Mouse (Mus musculus): Measurements from ENCODE around the gene Cdca4. TPM values are rescaled to one million over a fixed set of nuclear protein-coding genes. Genes with fewer than 3 reads are reported as not detected.

Cdca4 gene
- 10 to 100 TPM; 70.5 to 85.8 TPM for polyA plus RNA-seq (2017; shearing (Covaris generic))

DNA sequence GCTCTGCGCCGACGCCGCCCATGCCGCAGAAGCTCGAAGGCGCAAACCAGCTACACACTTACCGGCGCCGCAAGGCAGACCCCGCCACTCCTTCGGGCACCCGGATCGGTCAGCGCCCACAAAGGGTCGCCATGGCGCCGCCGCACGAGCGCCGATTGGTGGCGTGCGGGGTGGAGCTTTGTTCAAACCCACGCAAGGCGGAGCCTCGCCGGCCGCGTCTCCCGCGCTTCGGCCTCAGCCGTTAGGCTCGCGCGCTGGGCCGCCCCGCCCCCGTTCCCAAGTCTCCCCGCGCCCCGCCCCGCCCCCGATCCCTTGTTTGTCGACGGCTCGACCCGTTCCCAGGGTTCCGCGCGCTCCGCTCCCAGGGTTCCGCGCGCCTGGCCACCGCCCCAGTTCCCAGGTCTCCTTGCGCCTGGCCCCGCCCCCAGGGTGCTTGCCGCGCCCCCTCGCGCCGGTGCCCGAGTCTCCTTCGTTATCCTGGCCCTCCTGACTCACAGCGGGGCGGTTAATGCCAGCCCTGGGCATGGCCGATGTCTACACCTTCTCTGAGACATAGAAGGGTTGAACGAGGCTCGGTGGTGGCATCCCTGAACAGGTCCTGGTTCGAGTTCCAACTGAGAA, at the start of gene Cdca4:
TSS of gene Cdca4 (minus strand) at position 180 of the 621 bp plus-strand sequence.
- peak; percentile 85 for ATAC-seq

DNA sequence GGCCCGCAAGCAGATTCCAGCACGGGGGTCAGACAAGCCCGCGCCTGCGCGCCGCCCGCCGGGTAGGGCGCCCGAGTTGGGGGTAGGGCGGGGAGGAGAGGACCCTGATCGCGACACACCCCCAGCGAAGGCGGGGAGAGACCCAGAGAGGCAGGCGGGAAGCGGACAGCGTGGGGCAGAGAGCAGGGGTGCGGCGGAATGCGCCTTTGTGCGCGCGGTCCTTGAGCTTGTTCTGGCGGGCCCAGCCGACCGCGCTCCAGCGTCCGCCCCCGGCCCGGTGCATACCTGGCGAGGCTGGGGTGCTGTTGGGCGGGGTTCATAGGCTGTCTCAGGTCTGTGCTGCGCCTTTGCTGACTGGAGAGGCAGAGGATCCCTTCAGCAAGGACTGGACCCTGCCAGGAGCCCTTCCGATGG, 48.4 kb upstream of the Cdca4 start:
- peak; percentile 15 for ATAC-seq

DNA sequence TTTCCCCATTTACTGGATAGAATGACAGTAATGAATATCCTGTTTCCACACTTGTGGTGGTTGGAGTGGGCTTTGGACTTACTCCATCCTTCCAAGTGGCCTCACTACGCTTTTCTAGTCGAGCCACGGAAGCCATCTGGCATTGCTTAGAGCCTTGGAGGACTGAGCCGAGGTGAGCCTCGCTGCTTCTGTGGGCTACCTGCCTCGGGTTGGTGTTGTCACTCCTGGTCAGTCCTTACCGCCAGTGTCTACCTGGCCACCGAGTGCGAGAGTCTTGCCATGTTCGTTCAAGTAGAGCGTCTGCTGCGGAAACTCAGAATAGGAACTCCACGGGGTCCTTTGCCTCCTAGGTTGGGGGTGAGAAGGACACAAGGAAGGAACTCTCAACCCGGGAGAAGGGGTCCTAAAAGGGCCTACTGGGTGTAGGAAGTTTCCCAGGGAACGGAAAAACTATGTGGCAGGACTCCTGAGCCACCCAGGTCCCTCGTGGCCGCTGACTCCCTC, 47.9 kb upstream of the Cdca4 start:
- ATAC-seq, result no peak

DNA sequence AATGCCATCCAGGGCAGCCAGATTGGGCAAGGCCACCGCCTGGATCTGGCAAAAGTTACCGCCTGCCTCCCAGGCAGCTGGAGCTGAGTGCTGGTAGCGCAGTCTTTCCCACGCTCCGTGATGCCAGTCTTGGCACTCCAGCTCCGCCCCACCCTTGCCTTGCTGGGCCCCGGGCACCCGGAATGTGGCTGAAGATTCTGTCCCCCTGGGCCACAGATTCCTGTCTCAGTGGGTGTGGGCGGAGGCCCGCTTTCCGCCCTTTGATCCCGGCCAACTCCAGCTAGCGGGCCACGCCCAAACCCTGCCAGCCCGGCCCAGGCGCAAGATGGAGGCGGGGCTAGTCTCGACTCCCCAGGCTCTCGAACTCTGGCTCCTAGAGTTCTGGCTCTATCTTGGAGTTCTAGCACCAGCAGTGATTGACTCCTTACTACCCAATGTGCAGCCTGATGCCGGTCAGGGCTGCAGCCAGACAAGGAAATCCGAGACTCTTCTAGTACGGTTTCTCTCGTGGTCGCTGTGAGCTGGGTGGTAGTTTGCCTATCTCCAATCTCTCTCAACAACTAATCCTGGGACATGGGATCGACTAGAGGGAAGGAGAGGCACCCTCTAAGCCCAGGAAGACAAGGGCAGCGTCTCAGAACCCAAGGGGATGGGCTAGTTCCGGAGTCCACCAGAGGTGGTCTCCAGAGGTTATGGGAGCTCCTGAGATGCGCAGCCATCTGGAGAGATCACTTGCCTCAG, 47.3 kb upstream of the Cdca4 start:
- ATAC-seq, result peak; percentile 52

DNA sequence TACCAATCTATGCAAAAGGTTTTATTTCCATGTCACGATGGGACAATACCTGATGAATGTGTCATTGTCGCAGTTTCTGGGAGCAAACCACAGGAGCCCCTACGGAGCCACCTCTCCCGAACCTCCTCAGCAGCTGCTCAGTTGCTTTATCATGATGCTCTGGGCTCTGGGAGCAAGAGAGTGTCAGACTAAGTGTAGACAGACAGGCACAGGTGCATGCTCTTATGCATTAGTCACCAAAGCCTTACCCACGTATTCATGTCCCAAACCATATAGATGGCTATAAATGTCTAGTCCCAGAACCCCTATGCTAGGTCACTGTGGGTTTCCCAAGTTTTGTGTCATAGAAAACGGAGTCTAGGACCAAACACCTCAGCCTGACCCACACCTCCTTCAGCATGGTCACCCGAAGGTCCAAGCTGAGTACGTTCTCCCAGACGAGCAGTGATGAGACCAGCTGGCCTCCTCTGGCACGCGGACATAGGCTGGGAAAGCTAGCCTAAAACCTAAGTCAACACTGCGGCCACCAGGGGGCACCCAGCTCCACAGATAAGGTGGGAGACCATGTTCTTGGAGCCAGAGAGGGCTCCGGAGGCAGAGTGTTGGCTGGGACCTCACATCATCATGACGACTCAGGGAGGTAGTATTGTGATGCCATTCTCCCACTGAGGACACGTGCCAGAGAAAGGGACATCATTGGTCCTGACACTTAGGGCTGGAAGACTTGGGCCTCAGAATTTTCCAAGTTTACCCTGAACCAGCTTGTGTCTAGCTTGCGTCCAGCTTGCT, 46.2 kb upstream of the Cdca4 start:
- peak; percentile 50 for ATAC-seq

DNA sequence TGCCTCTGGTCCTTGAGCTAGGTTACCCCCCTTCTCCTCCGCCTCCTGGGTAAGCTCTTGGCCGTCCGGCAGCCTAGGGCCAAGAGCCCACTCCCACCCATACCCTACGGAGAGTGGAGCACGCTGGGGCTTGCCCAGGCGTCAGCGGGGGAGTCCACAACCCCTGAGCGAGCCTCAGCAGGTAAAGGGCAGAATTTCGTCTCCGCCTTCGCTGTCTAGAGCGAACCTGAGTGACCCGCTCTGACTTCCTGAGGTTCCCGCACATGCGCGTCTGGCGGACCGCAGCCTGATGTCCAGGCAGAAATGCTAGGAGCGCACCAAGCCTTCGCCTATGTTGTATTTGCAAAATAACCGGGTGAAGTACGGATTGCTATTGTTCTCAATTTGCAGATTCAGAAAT, 45.0 kb upstream of the Cdca4 start:
- ATAC-seq, result no peak

DNA sequence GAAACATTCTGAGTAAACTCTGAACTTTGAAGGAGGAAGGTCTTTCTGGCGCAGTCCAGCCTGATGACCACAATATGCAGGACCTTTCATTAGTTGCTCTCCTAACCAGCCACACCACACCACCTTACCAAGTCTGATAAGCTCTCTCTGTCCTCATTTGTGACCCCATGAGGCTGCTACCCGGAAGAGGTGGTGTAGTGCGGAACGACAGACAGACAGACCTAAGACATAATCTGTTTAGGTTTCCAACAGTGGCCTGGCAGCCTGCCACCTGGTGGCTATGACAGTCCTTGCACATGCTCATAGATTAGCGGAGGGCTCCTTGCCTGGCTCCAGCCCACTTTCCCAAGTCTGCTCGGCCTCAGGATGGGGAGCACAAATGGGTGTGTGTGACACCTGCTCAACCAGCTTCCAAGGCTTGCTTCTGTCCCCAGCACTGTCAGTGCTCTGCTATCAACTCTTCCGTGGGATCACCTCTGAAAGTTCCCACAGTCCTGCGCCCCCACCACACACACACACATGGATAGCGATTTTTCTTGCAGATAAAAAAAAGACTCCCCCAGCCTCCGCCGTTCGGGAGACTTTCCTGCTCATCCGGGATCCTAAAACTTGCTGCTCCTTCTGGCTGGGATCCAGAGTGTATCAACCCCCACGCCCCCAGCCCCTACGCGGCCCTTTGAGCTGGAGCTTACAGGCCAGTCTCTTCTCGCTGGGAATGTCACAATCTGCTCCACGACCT, 44.4 kb upstream of the Cdca4 start:
- peak; percentile 69 for ATAC-seq

DNA sequence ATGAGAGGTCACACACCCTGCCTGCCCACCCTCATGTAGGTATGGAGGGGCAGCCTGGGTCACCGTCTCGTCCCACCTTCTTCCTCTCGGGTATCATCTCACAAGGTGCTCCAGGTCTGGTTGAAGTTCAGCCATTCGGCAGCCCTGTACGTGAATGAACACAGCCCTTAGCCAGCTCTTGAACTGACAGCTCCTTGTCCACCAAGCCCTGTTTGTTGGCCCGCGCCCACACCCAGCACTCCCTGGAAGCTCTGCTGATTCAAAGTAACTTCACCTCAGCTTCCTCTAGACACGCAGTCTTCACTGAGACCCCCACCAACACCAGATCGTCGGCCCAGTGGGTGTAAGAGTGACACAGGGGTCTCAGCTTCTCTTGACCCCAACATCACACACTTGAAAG, 43.8 kb upstream of the Cdca4 start:
- no peak for ATAC-seq

DNA sequence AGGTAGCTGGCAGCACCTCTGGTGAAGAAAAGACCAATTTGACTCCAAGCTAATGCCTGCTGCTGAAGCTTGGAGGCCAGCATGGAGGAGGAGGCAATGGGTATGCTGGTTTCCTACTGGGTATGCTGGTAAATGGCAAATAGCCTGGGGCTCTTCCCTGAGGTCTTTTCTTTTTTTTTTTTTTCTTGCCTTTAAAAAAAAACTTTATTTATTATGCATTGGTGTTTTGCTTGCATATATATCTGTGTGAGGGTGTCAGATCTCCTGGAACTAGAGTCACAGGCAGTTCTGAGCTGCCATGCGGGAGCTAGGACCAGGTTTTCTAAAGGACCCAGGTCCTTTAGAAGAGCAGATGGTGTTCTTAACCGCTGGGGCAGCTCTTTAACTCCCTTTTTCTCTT, 42.0 kb upstream of the Cdca4 start:
- ATAC-seq, result no peak

DNA sequence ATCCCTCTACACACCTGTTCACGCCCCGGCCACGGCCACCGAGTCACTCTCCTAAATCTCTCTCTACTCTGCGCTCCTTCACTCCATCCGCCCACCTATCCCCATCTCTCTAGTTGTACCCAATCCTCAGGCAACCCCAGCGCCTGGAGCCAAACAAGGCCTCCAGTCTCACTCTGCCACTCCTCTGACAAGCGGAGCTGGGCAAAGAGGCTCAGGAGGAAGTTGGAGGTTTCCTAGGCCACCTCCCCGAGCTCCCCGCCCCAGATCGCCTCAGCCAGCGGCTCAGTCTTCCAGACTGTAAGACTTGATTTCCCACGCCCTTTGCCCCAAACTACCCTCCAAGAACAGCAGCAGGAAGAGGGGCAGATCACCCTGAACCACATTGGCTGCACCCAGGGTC, 41.6 kb upstream of the Cdca4 start:
- peak; percentile 20 for ATAC-seq

DNA sequence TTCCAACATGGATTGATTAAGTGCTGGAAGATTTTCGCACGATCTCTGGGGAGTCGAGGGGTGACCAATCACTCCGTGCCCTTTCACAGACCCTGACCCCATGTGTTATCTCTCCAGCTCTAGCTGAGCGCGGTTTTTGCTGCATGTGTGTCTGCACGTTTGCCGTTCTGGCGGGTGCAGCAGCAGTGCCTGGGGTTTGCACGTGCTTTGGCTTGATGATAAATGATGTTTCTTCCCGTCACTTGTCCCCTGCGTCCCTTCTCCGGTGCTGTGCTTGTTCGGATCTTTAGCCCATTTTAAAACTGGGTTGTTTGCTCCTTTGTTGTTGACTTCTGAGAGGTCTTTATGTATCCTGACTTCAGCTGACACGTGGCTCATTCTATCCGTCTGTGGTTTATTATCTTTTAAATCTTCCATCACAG, 40.6 kb upstream of the Cdca4 start:
- ATAC-seq, result peak; percentile 9

DNA sequence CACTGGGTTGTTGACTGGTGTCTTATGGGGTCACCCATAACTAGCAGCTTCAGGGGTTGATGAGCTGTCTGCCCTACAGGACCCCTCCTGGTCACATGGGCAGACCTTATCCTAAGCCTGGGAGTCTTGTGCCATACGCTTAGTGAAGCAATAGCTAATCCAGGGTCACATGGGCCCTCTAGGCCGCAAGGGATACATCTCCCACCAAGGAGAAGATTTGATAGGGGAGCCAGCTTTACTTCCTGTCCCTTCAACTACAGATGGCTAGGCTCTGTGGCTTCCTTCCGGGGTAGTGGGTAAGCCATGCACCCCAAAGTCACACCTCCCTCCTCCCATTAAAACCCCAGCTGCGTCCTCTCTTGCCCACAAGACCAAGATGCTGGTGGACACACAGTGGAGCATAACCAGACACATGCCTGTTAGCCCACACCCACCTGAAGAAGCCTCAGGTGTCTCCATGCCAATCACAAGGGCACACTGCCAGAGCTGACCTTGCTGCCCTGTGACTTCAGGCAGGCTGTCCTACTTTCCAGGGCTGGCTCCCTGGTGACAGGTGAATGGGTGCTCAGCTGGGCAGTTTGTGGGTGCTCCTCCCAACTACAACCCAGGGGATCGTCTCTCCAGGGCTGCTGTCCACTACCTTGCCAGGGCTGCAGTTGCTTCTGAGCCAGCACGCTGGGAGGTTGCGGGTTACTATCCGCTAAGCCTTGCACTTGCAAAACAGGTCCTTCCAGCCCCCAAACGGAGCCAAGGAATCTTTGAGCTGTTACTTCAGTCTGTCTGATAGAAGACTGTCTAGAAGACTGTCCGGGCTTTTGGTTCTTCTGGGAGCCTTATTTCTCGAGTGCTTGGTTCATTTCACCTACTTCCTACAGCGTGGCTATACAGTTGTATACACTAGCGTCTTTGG, 39.2 kb upstream of the Cdca4 start, which contains the start of gene Gpr132:
TSS of gene Gpr132 (minus strand) at position 51 of the 910 bp plus-strand sequence.
- peak; percentile 84 for ATAC-seq

DNA sequence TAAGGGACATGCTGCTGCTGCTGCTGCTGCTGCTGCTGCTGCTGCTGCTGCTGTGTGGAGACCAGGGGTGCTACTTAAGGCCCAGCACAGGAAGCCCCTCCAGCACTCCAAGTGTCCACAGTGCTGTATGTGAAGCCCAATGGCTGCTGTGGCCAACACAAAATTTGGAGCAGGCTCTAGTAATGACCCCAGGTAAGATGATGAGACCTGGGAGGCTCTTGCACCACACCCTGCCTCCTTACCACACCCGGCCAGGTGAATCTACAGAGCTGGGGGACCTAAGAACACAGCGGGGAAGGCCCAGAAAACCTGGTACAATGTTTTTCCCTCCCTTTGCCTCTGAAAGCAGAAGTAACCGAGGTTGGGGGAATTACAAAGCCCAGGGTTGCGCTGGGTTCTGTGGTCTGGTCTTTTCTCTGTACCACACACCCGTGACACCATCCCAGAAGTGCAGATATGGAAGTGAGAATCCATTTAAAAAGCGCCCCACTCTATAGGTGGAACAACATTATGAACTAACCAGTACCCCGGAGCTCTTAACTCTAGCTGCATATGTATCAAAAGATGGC, 38.0 kb upstream of the Cdca4 start:
- no peak for ATAC-seq

DNA sequence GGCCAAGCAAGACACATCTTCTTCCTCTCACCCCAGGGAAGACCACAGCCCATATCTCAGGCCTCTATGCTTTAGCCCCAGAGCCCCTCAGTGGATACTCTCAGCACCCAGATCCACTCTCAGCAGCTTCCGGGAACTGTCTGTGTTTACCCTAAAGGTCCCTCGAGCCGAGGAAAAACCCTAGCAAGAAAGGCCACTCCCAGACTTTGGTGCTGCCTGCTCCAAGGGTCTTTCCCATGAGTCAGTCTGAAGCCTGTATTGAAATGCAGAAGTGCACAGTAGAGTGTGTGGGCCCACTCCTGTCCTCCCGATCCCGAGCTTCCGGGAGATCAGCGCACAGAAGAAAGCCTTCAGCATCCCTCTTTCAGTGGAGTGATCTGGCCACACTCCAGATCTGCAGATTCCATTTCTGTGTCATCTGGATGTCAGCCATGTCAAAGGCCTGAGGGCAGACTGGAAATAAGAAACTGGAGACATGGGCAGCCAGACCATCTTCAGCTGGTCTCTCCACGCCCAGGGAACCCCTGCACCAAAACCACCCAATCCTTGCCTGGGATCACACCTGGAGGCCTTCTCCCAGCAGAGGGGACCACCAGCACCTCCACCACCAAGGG, 37.4 kb upstream of the Cdca4 start:
- ATAC-seq, result no peak

DNA sequence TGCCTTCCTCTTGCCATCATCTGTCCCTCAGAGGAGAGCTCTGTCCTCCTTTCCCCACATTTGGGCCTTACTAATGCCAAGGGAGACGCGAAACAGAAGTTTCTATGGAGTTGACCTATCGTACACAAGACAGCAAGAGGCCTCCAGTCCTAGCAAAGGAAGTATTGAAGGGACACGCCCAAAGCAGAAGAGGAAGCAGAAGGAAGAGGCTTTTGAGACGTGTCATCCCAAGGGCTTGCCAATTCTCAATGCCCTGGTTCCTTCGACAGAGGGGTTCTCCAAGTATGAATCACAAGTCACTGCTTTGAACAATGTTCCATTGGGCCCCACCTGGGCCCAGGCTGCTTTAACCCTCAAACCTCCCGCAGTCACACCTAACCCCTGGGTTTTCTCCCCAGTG, 35.6 kb upstream of the Cdca4 start:
- no peak for ATAC-seq

DNA sequence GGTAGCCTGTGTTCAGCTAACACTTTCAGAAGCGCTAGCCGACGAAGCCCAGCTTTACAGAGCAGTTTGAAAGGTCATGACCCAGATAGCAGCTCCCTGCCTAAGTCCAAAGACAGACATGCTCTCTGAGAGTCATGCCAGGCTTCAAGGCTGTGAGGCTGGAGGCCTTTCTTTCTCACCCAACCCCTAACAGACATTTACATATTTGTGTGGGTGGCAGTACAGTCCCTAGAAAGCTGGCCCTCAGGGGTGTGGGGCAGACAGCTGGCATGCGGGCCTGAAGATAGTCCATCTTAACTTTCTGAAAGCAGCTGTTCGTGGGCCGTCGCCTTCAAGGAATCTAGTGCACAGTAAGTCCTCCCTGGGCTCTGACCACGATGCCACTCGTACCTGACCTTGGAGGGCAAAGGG, 32.7 kb upstream of the Cdca4 start:
- ATAC-seq, result no peak

DNA sequence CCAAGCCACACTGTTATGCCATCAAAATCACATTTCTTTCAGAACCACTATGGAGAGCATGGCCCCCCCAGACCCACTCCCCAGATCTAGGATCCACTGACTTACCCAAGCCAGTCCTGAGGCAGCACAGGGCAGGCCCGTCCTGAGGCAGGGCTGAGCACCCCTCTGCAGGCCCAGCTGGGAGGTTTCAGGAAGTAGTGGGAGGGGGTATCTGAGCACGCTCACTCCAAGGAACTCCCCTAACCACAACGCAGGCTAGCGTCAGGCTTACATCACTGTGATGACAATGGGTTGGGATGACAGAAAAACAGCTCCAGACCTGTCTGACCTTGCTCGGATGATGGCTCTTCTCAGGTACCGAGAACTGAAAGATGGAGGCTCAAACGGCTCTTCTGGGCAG, 31.5 kb upstream of the Cdca4 start:
- peak; percentile 80 for ATAC-seq

DNA sequence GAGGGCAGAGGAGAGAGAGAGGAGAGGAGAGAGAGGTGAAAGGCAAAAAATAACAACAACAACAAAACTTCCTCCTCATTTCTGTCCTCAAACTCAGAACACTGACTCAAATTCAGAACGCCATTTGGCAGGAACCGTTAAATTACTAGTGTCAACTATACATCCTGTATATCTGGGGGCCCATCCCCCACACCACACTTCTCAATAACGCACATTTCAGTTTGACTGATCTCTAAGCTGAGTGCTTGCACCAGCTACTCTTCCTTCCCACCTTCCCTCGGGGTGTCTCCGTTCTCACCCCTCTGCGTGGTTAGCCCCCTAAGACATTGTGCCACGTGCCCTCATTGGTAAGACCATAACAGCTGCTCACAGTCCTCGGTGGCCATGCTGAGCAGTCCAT, 30.7 kb upstream of the Cdca4 start:
- ATAC-seq, result peak; percentile 60

DNA sequence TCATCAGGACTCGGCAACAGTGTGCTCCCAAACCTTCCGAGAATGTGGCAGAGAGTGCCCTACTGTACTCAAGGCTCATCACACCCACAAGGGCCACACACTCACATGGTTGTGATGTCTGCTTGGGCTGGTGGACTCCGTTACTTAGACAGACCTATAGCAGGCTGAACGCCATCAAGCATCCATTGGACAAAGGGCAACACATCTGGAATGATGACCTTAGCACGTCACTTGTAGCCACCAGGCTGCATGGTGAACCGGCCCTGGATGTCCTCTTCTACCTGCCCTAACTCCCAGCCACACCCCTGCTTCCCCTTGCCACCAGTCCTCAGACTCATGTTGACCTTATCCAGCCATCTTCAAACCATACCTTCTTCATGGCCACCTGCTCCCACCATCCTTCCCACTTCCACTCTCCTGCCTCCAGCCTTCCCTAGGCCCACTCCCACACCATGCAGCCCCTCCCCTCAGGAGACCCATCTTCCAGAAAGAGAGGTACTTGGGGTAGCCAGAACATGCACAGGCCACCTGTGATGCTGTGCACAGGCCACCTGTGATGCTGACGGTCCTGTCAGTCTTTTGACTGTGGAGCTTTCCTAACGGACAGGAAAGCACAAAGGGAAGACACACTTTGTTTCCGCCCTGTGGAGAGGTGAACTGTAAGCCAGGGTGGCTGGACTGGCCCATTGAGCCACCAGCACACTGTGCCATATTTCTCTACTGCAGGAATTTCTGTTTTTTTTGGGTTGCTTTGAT, 29.5 kb upstream of the Cdca4 start:
- no peak for ATAC-seq

Data from CD4-positive, CD25-positive, alpha-beta regulatory T cell, adult 4 months (primary cell).